Mouse (Mus musculus) cerebellum, postnatal 14 days (tissue): ENCODE measurements around the gene Egfl8.

Source experiments
- DNase-seq, 2 experiments: peaks; one replicate each; pipeline ENCODE4 v3.0.0; 2021; ENCODE audit warnings: mixed read lengths in 2 of 2

Gene Egfl8

DNA sequence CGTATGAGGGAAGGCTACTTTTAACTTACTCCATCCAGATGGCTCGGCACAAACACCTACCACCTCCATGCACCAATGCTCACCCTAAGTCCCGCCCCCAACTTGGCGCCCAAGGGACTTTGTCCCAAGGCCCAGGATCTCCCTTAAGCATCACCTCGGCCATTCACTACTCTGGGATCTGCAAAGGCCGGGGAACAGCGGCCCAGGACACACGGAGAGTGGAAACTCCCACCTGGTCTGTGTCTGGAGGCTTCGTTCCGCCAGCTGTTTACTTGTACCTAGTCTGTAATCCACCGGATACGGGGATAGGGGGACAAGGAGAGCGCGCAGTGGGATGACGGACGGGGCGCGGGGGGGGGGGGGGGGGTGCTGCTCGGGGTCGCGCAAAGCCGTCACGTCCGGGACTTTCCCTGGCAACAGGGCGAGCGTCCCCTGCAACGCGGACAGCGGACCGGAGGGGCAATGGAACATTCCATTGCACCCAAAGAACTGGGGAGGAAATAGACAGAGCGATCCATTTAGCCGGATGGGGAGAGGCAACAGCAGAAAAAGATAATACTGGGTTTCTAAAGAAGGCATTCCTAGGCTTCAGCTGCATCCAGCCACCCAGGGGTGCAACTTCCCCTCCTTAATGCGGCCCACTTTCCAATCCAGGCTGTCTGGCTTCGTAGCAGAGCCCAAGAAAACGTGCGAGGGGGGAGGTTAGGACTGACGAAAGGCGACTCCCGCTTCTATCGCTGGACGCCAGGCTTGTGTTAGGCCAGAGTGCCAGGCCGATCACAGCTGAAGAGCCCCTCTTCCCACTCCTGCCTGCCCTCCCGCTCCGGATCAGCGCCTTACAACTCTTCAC is 11.5 kb upstream of the Egfl8 start:
- peak; percentile 90 to 91 for DNase-seq

DNA sequence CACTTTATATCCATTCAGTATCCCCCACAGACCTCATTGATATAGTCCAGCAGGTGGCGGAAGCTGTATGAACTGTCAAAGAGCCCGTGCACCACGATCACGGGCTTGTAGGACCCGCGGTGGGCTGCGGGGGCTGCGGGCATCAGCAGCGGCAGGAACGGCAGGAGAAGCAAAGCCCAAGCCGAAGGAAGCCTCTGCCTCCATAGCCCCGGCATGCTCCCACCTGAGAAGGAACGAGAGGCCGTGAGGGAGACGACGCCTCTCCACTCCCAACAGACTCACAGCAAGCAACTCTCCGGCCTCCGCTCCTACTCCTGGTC is 11.0 kb upstream of the Egfl8 start:
- peak; percentile 52 to 63 for DNase-seq

DNA sequence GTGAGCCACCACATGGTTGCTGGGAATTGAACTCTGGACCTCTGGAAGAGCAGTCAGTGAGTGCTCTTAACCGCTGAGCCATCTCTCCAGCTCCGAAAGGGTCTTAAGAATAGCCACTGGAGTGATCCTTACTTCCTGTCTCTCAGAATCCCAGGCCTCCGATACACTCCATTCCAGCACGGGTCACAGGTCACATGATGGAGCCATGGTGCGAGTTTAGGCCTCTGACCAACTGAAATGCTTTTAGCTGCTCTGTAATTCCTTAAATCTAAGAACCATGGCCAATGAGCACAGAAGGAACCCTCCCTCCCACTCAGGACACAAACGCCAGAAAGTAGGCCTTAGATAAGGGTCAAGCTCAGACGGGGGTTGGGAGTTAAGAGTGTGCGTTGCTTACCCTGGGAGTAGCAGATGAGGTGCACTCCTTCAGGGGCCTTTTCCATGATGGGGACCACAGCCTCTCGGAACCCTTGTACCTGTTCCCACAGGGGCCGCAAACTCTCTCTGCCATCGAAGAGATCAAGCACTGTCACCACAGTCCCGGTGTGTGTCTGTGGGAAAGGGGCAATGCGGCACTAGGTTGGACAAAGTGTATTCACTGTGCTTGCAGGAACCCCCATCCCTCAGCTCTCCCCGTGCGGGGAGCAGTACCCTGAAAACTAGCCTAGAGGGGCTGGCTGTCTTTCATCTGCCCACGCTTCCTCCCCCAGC is 10.4 kb upstream of the Egfl8 start:
- DNase-seq, result no peak

DNA sequence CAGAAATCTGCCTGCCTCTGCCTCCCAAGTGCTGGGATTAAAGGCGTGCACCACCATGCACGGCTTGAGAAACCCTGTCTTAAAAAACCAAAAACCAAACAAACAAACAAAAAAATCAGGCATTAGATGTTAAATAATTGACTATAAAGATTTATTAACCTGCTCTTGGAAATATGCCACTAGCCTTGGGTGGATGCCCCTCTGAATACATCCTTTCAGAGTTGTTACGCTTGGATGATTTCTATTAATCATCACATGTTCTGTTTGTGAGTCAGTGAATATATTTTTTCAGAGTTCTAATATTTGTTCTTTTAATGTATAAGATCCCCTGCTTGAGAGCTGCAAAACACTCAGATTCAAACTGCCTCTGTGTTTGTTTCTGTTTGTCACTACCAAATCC is 9.2 kb upstream of the Egfl8 start:
- no peak for DNase-seq

DNA sequence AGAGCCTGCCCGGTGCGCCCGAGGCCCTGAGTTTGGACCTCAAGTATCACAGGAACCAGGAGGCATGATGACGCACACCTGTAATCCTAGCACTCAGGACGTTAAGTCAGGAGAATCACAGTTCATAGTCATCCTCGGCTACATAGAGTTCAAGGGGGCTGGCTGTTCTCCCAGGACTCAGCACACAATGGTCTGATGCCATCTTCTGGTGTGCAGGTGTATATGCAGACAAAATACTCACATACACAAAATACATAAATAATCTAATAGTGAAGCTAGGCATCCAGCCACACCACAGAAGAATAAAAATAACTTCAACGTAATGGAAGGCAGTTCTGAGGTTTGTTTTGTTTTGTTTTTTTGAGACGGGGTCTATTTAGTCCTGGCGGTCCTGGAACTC is 7.4 kb upstream of the Egfl8 start:
- no peak for DNase-seq

DNA sequence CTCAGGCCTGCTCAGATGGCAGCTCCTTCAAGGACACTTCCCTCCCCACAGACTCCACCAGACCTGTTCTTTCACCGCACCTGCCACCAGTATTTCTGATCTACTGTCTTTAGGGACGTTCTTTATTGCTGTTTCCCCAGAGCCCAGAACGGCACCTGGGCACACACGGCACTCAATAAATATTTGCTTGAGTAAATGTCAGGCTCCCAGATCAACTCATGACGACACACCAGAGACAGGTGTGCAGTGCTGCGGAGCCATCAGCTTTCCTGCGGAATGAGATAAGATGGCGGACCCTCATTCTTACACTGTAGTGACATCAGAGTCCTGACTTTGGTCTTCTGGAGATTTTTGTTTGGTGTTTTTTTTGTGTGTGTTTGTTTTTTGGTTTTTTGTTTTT is 5.2 kb upstream of the Egfl8 start:
- no peak for DNase-seq

DNA sequence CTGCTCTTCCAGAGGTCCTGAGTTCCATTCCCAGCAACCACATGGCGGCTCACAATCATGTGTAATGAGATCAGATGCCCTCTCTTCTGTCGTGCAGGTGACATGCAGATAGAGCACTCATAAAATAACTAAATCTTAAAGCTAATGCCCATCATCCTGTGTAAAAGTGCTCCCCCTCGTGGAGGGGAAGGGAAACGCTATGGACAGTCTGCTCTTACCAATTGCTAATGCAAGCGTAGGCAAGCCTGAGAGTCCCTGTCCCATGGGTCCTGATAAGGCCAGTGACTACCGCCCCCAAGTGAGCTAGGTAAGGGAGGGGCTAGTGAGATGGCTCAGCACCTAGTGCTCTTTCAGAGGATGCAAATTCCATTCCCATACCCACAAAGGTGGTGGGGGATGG is 3.2 kb upstream of the Egfl8 start:
- DNase-seq, result peak; percentile 78 to 79

DNA sequence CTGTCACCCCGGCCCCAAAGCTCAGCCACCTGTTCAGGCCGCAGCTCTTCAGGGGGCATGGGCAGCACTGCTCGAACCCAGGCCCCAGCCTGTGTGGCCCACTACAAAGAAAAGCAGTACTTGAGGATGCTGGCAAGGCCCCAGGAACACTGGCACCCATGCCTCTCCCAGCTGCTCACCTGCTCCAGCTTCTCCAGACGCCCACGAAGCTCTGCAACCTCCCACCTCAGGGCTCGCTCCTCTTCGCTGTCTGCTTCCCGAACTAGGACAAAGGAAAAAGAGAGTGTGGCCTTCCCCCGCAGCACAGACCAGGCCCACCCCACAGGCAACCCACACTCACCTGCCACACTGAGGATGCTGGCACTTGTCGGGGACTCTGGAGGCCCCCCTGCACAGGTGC is 1.9 kb downstream of the Egfl8 start:
- no peak for DNase-seq

DNA sequence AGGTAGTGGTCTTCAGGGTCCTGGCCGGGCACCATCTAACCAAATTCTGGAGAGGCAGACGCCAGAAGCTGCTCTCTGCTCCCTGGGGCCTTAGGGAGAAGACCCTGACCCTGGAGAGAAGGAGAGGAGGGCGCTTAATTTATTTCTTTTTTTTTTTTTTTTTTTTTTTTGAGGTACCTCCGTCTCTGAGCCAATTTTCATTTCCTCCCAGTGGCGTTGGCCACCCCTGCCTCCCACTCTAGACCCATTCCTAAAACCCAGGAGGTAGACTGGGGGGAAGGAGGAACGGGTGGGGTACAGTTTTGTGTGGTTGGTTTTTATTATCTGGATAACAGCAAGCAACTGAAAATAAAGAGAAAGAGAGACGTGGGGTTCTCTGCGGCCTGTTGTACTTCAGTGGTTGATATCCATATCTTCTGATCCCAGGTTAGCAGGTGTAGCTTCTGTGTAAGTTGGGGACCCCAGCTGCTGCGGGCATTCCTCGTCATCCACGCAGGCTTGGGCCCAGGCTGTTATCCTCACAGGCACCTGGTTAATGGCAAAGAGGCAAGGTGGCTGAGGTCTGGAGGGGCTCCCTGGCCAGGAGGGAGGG is 2.6 kb downstream of the Egfl8 start:
- DNase-seq, result no peak

DNA sequence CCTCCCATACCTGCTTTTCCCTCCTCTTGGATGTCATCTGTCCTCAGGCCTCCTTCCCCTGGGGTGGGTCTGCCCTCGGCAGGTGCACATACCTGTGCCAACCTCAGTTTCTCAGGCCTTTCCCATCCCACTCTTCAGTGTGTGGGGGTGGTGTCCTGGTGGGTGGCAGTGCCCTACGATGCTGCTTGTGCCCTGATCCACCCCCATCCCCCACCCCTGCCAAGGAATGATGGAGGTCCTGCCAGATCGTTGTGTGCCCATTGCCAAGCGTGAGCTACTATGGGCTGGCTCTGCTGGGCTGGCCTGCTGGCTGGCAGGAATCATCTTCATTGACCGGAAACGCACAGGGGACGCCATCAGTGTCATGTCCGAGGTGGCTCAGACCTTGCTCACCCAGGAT is 4.7 kb downstream of the Egfl8 start:
- peak in 1 of 2 experiments; percentile 58 for DNase-seq

DNA sequence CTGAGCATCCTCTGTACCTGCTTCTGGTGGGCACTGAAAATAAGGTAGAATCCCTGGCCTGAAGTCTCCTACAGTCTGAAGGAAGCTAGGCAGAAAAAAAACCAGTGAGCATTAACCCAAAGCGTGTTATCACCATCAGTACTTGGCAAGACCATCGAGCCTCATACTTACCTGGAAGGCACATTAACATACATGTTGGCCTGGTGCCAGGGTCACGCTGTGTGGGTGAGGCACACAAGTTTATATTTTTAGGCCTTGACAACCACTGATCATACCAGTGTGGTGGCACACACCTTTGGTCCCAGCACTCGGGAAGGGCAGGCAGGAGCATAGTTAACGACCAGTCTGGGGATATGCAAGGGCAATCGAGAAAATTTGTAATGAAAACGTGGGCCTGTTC is 7.8 kb downstream of the Egfl8 start:
- DNase-seq, result peak; percentile 62 to 73

DNA sequence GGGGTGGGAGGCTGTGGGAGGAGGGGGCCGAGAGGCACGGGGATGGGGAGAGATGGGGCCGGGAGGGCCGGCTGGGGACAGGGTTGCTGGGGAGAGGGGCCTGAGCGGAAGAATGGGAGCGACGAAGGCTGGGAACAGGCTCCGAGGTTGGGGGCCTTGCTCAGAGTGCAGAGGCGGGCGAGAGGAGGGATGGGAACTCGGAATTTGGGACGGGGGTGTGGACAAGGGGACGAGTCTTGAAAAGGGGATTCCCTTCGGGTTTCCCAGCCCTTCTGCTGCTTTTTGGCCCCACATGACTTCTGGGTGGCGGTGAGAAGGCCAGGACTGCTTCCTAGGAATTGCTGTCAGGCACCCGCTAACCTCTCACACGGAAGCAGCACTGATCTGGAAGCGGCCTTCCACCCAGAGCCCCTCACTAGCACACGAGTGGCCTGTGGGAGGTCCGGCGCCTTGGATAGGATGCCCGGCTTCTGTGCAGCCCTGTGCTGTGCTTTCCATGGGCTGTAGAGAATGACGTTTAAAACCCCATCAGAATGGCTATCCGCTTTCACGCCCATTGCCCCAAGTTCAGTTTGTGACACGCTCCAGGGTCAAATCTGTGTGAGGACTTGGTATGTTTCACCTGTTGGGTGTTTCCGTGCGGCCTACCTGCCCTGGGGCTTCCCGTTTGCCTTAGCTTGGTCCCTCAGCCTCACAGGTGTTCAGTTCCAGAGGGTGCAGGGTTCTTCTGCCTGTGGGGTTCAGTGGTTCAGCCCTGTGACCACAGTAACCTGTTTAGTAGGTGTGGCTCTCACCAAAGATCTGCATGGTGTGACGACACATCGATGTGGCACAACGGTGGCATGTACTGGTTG is 9.4 kb downstream of the Egfl8 start:
- no peak for DNase-seq

DNA sequence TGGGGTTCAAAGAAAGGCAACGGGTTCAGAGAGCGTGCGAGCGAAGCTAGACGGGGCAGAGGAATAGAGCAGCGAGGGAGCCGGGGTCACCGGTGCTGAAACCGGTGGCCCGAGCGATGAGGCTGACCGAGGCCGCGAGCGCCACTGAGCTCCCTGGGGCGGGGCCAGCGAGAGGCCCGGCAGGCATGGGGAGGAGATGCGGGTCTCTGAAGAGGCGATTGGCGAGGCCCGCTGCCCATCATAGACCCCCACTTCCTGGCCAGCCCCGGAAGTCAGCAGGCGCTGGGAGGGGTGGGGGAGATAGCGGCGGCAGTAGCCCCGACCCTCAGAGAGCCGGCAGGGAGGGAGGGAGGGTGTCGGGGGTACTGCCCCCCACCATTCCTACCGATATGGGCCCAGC is 10.2 kb downstream of the Egfl8 start:
- DNase-seq, result peak; percentile 99

DNA sequence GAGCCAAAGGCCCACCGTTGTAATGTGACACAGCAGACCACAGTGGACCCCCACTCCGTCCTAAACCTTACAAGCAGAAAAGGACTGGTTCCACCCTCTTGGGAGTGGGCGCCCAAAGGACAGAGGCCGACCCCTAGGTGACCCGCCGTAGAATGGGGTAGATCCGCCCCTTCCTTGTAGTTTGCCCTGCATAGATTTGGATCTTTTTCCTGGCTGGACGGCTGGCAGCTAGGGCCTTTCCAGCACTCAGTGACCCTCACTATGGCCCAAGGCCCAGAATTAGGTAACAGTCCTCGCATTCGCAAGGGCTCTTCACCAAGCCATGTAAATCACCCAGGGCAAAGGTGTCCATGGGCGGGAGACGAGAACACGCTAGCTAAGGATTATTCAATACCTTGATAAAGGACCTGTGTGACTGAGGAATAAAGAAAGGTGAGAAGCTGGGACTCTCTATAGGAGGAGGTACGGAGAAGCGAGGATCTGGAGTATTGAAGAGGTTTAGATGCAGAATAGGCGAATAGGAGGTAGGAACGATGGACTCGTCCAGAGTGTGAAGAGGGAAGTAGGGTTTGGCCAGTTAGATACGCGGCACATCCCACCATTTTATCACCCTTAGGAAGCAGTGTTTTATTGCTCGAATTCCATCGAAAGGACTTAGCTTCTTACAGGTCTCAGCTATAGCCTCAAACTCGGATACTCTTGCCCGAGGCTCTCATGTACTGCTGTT is 11.1 kb downstream of the Egfl8 start:
- DNase-seq, result peak in 1 of 2 experiments; percentile 61

DNA sequence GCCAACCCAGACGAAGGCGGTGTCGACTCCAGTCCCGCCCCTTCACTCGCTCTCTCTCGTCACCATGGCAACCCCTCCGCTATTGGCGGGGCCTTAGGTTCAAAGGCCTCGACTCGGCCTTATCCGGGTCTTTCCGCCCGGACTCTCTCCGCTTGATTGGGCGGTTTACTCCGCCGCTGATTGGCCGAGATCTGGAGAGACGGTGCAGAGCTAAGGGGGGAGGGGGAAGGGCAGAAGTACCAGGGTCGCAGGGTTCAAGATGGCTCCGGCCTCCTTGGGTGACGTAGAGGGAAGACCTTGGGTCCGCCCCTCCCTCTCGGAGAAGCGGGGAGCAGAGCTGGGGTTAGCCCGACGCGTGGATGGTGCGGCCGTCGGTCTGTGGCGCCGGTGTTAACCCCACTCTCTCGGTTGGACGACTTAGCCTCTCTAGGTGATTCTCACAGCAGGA is 11.7 kb downstream of the Egfl8 start, which contains the start of gene Agpat1:
Agpat1 (plus strand) TSS at position 202 of the 448 bp plus-strand sequence.
- peak; percentile 99 for DNase-seq

DNA sequence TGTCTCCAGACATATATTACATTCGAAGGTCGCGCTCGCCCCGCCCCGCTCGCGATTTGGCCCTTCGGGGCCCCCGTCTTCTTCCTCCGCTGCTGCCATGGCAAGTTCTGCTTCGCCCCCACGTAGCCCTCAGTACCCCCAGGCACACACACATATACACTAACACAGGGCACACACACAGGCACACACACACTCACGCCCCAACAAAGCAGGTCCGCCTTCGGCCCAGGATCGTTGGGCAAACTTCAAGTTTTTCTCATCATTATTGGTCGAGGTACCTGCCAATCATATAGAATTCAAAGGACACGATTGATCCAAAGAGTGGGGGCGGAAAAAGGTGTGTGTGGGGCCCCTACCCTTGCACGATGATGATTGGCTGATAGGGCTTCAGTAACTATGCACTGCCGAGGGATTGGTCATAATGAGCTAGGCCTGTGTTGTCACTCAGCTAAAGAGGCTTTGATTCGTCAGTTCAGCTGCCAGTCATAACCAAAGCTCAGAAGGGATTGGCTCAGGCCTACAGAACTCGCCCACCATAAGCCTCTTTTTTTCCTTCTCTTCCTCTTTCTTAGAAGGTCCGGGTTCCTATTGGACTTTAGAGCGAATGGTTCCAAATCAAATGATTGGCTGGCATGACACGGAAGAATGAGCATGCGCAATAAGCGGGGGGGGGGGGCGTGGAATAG is 12.3 kb downstream of the Egfl8 start, which contains the start of gene Rnf5:
Rnf5 (minus strand) TSS at position 316 of the 686 bp plus-strand sequence.
- peak; percentile 99 to 100 for DNase-seq

DNA sequence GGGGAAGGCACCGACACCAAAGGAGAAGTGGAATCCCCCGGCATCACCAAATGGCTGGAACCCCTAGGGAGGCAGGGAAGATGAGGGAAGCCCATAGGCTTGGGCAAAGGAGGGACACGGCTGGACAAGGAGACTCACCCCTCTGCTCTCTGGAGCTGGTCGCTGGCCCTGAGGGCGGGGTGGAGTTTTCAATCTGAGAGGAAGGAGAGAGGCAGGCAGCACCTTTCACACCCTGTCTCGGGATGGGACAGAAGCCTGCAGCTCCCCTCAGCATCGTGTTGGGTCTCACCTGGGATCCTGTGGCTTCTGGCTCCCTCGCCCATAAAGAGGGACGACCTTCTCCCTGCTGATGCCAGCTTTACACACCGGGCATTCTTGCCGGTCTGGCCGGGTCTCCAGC is 14.0 kb downstream of the Egfl8 start:
- DNase-seq, result no peak

DNA sequence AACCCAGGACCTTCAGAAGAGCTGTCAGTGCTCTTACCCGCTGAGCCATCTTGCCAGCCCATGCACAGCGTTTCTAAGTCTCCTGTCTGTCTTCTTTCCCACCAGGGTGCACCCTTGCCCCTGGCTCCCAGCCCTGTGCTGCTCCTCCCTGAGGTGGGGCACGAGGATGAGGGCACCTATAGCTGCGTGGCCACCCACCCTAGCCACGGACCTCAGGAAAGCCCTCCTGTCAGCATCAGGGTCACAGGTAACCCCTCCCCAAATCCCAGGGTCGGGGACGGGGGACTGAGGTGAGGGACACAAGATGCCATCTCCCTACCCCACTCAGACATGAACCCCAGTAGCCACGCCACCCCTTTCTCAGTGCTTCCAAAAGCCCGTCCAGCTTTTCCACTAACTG is 15.9 kb downstream of the Egfl8 start:
- no peak for DNase-seq

DNA sequence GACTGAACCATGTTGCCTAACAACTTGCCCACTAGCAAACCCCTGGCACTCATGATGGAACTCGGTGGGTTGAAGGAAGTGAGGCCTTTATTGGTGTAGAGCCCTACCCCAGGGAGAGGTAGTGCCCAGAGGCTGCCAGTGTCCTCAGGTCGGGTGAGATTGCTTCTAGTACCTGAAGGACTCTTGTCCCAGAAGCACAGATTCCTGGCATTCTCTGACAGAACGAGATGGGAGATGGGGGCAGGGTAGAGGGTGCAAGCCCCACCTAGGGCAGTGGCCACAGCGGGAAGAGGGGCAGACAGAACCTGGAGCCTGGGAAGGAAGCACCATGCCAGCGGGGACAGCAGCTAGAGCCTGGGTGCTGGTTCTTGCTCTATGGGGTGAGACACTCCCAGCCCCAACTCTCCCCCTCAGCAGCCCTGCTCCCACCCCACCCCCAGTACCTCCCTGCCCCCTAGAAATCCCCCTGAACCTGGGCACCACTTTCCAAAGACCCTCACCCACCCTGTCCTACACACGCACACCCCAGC is 18.1 kb downstream of the Egfl8 start, which contains the start of gene Ager:
Ager (plus strand) TSS at position 297 of the 530 bp plus-strand sequence.
- DNase-seq, result no peak

DNA sequence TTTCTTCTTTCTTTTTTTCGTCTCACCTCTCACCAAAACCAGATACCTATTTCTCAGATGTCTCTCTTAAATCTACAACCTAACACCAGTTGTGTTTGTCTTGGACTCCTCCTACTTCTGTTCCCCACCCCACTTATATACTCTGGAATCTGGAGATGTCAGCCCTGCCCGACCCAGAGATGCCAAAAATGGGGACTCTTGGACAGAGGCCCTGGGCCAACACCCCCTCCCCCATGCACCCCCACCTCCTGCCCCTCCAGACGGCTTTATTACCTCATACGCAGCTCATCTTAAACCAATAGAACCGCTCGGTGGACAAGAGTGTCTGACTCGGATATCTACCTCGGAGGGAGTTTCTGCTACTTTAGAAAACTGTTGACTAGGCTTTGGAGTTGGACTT is 19.7 kb downstream of the Egfl8 start:
- DNase-seq, result no peak
